Mouse (Mus musculus): ENCODE measurements around the gene Fam98a. TPM values are rescaled to one million over a fixed set of nuclear protein-coding genes. Genes with fewer than 3 reads are reported as not detected.

The Fam98a gene
- polyA plus RNA-seq, 1 experiment from 2014 or later, result 10.4 TPM

DNA sequence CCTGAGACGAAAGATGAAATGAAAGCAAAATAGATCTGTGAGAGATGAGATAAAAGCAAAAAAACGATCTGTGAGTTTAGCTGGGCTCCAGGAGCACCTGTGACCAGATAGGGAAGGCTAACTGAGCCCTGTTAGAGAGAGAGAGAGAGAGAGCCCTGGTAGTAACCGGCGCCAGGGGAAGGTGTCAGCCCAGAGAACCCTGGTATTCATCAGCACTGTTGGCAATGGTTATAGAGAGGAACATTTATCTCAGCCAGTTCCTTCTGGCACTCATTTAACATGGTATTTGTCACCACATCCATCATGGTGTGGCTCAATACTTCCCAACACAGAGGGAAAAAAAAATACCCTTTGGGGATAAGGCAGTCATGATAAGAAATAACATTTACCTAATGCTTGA is 35.2 kb downstream of the Fam98a start:
- Histone ChIP-seq H3K4me2 (no peak overlapping the region), H3K4me3 (ENCODE audit: low read depth, low read length) (no peak overlapping the region), H3K36me3 (ENCODE audit: control insufficient read depth, insufficient read depth, low read length) (no peaks in the 10 kb centered on the region), H3K9ac (ENCODE audit: low read depth, low read length) (no peak overlapping the region), H3K27ac (ENCODE audit: low read depth, low read length) (no peak overlapping the region), H3K27me3 (replicated peaks; ENCODE audit: control insufficient read depth, insufficient read depth, low read length) (no peaks in the 10 kb centered on the region), H3K9me3 (ENCODE audit: control insufficient read depth, low read length) (no peaks in the 10 kb centered on the region), H3K4me1 (replicated peaks; ENCODE audit: control insufficient read depth, insufficient read depth, low read length) (no peaks in the 10 kb centered on the region)
- no peak for DNase-seq (ENCODE audit: low spot score)
- no peak for ATAC-seq (replicated peaks; ENCODE audit: low FRiP score)
- WGBS, result 57% methylated on average over 4 of the region's 4 CpGs

GRCm38 (mm10) chr17:75509257-75509656 is 42.5 kb downstream of the Fam98a start:
- ATAC-seq (replicated peaks; ENCODE audit: low FRiP score), result no peak
- no peaks in the 10 kb centered on the region for H3K27me3 ChIP-seq (replicated peaks; ENCODE audit: control insufficient read depth, insufficient read depth, low read length)
- H3K27ac ChIP-seq (ENCODE audit: low read depth, low read length), result no peak overlapping the region
- DNase-seq (ENCODE audit: low spot score), result no peak
- no peak overlapping the region for H3K4me3 ChIP-seq (ENCODE audit: low read depth, low read length)
- no peaks in the 10 kb centered on the region for H3K4me1 ChIP-seq (replicated peaks; ENCODE audit: control insufficient read depth, insufficient read depth, low read length)
- 90% methylated on average over 5 of the region's 5 CpGs for WGBS
- H3K9ac ChIP-seq (ENCODE audit: low read depth, low read length), result no peak overlapping the region
- no peaks in the 10 kb centered on the region for H3K36me3 ChIP-seq (ENCODE audit: control insufficient read depth, insufficient read depth, low read length)
- H3K4me2 ChIP-seq, result no peak overlapping the region
- H3K9me3 ChIP-seq (ENCODE audit: control insufficient read depth, low read length), result no peaks in the 10 kb centered on the region

- H3K9me3 ChIP-seq (ENCODE audit: control insufficient read depth, low read length), result no peaks in the 10 kb centered on the region
- no peaks in the 10 kb centered on the region for H3K4me1 ChIP-seq (replicated peaks; ENCODE audit: control insufficient read depth, insufficient read depth, low read length)
- H3K36me3 ChIP-seq (ENCODE audit: control insufficient read depth, insufficient read depth, low read length), result no peaks in the 10 kb centered on the region
- no peak overlapping the region for H3K27ac ChIP-seq (ENCODE audit: low read depth, low read length)
- DNase-seq (ENCODE audit: low spot score), result no peak
- no peaks in the 10 kb centered on the region for H3K27me3 ChIP-seq (replicated peaks; ENCODE audit: control insufficient read depth, insufficient read depth, low read length)
- no peak overlapping the region for H3K9ac ChIP-seq (ENCODE audit: low read depth, low read length)
- WGBS, result 79% methylated on average over 10 of the region's 10 CpGs
- H3K4me3 ChIP-seq (ENCODE audit: low read depth, low read length), result no peak overlapping the region
- ATAC-seq (replicated peaks; ENCODE audit: low FRiP score), result no peak
- H3K4me2 ChIP-seq, result no peak overlapping the region
Measured at GRCm38 (mm10) chr17:75506708-75507641, 44.8 kb downstream of the Fam98a start.

GRCm38 (mm10) chr17:75506097-75506675 is 45.6 kb downstream of the Fam98a start:
- no peak overlapping the region for H3K4me3 ChIP-seq (ENCODE audit: low read depth, low read length)
- no peak overlapping the region for H3K9ac ChIP-seq (ENCODE audit: low read depth, low read length)
- H3K4me1 ChIP-seq (replicated peaks; ENCODE audit: control insufficient read depth, insufficient read depth, low read length), result no peaks in the 10 kb centered on the region
- no peaks in the 10 kb centered on the region for H3K27me3 ChIP-seq (replicated peaks; ENCODE audit: control insufficient read depth, insufficient read depth, low read length)
- no peak for DNase-seq (ENCODE audit: low spot score)
- H3K4me2 ChIP-seq, result no peak overlapping the region
- H3K9me3 ChIP-seq (ENCODE audit: control insufficient read depth, low read length), result no peaks in the 10 kb centered on the region
- WGBS, result 85% methylated on average over 10 of the region's 10 CpGs
- H3K27ac ChIP-seq (ENCODE audit: low read depth, low read length), result no peak overlapping the region
- no peaks in the 10 kb centered on the region for H3K36me3 ChIP-seq (ENCODE audit: control insufficient read depth, insufficient read depth, low read length)
- ATAC-seq (replicated peaks; ENCODE audit: low FRiP score), result no peak

DNA sequence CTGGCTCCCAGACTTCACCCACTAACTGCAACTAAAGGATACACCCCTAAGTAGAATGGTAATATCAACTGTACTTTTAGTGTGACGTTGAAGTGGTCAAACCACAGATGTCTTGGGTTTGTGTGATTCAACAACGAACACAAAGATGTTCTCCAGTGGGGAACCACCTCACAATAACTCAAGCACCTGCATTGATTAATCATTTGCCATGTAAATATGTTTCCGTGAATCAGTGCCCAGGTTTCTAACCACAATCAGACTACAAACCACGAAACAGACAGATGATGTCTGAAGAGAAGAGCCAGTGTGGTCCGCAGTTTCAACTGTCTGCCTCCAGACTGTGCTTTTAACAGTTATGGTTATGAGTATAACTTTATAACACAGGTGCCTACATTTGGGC is 46.7 kb downstream of the Fam98a start:
- Histone ChIP-seq H3K27ac (ENCODE audit: low read depth, low read length) (no peak overlapping the region), H3K27me3 (replicated peaks; ENCODE audit: control insufficient read depth, insufficient read depth, low read length) (no peaks in the 10 kb centered on the region), H3K4me3 (ENCODE audit: low read depth, low read length) (no peak overlapping the region), H3K4me2 (no peak overlapping the region), H3K4me1 (replicated peaks; ENCODE audit: control insufficient read depth, insufficient read depth, low read length) (no peaks in the 10 kb centered on the region), H3K9ac (ENCODE audit: low read depth, low read length) (no peak overlapping the region), H3K36me3 (ENCODE audit: control insufficient read depth, insufficient read depth, low read length) (no peaks in the 10 kb centered on the region), H3K9me3 (ENCODE audit: control insufficient read depth, low read length) (no peaks in the 10 kb centered on the region)
- DNase-seq (ENCODE audit: low spot score) (no peak), ATAC-seq (replicated peaks; ENCODE audit: low FRiP score) (no peak)
- WGBS, result 82% methylated on average over 5 of the region's 5 CpGs

GRCm38 (mm10) chr17:75503031-75503430 is 48.7 kb downstream of the Fam98a start:
- Histone ChIP-seq H3K27me3 (replicated peaks; ENCODE audit: control insufficient read depth, insufficient read depth, low read length) (no peaks in the 10 kb centered on the region), H3K9ac (ENCODE audit: low read depth, low read length) (no peak overlapping the region), H3K36me3 (ENCODE audit: control insufficient read depth, insufficient read depth, low read length) (no peaks in the 10 kb centered on the region), H3K27ac (ENCODE audit: low read depth, low read length) (no peak overlapping the region), H3K4me3 (ENCODE audit: low read depth, low read length) (no peak overlapping the region), H3K4me1 (replicated peaks; ENCODE audit: control insufficient read depth, insufficient read depth, low read length) (no peaks in the 10 kb centered on the region), H3K9me3 (ENCODE audit: control insufficient read depth, low read length) (no peaks in the 10 kb centered on the region), H3K4me2 (no peak overlapping the region)
- ATAC-seq (replicated peaks; ENCODE audit: low FRiP score), result no peak
- 87% methylated on average over 3 of the region's 3 CpGs for WGBS
- DNase-seq (ENCODE audit: low spot score), result no peak

DNA sequence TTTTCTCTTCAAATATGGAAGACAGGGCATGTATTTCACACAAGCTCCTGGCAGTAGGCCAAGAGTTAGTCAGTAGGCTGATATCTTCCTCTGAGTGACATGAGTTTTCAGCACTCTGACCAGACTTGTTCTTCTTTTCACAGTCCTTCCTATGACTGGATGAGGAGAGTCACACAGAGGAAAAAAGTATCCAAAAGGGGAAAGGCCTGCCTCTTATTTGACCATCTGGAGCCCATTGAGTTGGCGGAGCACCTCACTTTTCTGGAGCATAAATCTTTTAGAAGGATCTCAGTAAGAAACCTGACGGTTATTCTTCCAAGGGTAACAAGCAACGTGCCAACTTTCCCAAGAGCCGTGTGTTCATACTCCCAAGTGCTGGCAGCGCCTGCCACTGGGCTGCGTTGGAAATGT is 53.5 kb downstream of the Fam98a start:
- Histone ChIP-seq H3K9ac (ENCODE audit: low read depth, low read length) (no peak overlapping the region), H3K4me1 (replicated peaks; ENCODE audit: control insufficient read depth, insufficient read depth, low read length) (no peaks in the 10 kb centered on the region), H3K27ac (ENCODE audit: low read depth, low read length) (no peak overlapping the region), H3K27me3 (replicated peaks; ENCODE audit: control insufficient read depth, insufficient read depth, low read length) (no peaks in the 10 kb centered on the region), H3K36me3 (ENCODE audit: control insufficient read depth, insufficient read depth, low read length) (no peaks in the 10 kb centered on the region), H3K9me3 (ENCODE audit: control insufficient read depth, low read length) (no peaks in the 10 kb centered on the region), H3K4me3 (ENCODE audit: low read depth, low read length) (no peak overlapping the region), H3K4me2 (no peak overlapping the region)
- no peak for ATAC-seq (replicated peaks; ENCODE audit: low FRiP score)
- WGBS, result 89% methylated on average over 6 of the region's 6 CpGs
- no peak for DNase-seq (ENCODE audit: low spot score)

- 88% methylated on average over 4 of the region's 4 CpGs for WGBS
- H3K4me1 ChIP-seq (replicated peaks; ENCODE audit: control insufficient read depth, insufficient read depth, low read length), result no peaks in the 10 kb centered on the region
Measured at GRCm38 (mm10) chr17:75495213-75495612, 56.5 kb downstream of the Fam98a start.

More at GRCm38 (mm10) chr17:75495213-75495612, 56.5 kb downstream of the Fam98a start:
- Histone ChIP-seq H3K27ac (ENCODE audit: low read depth, low read length) (no peak overlapping the region), H3K9me3 (ENCODE audit: control insufficient read depth, low read length) (no peaks in the 10 kb centered on the region), H3K4me2 (no peak overlapping the region), H3K27me3 (replicated peaks; ENCODE audit: control insufficient read depth, insufficient read depth, low read length) (no peaks in the 10 kb centered on the region), H3K9ac (ENCODE audit: low read depth, low read length) (no peak overlapping the region), H3K36me3 (ENCODE audit: control insufficient read depth, insufficient read depth, low read length) (no peaks in the 10 kb centered on the region), H3K4me3 (ENCODE audit: low read depth, low read length) (no peak overlapping the region)
- DNase-seq (ENCODE audit: low spot score), result no peak
- no peak for ATAC-seq (replicated peaks; ENCODE audit: low FRiP score)
